Mouse (Mus musculus): ENCODE results near the gene Mrpl53.

- TF ChIP-seq CTCF (IDR thresholded peaks at IDR 0.05; ENCODE audit: low read depth) (no peak), EP300 (IDR thresholded peaks at IDR 0.05; ENCODE audit: low read depth) (no peak)
These were observed 42.4 kb upstream of the Mrpl53 start for GRCm38 (mm10) chr6:83066441-83066840.

Data from liver, embryonic 14.5 days (tissue).